Mouse (Mus musculus) limb, embryonic 11.5 days (tissue): ENCODE measurements around the gene AI597479. TPM values are rescaled to one million over a fixed set of nuclear protein-coding genes. Genes with fewer than 3 reads are reported as not detected.

Experiments
- ATAC-seq: fragments of 200-750 bp; cut with Nextera tagmentation; 2 replicates; pipeline ENCODE4 v1.8.0; 2017; ENCODE audit warnings: low read depth; ENCODE audit not compliant: insufficient number of reproducible peaks, low FRiP score, low TSS enrichment
- DNase-seq: peaks from one replicate; pipeline ENCODE4 v3.0.0-alpha.2; 2015; ENCODE audit warnings: low spot score
- H3K27ac ChIP-seq: fragments of 300-500 bp; sonication (generic); replicated peaks from 2 replicates; pipeline ENCODE4 v1.5.1; 2014; ENCODE audit warnings: low read depth, mild to moderate bottlenecking, low read length
- H3K27me3 ChIP-seq: fragments of 300-500 bp; sonication (generic); 2 replicates; pipeline ENCODE4 v1.6.1; 2014; ENCODE audit warnings: mild to moderate bottlenecking, low read length, mixed read lengths; ENCODE audit not compliant: control insufficient read depth, insufficient read depth
- H3K36me3 ChIP-seq: fragments of 300-500 bp; sonication (generic); 2 replicates; pipeline ENCODE4 v1.6.1; 2014; ENCODE audit warnings: mild to moderate bottlenecking, low read length, moderate library complexity, mixed read lengths; ENCODE audit not compliant: control insufficient read depth, insufficient read depth
- H3K4me1 ChIP-seq: fragments of 300-500 bp; sonication (generic); 2 replicates; pipeline ENCODE4 v1.6.1; 2014; ENCODE audit warnings: low read length, mixed read lengths; ENCODE audit not compliant: control insufficient read depth, insufficient read depth
- H3K4me2 ChIP-seq: fragments of 300-500 bp; sonication (generic); 2 replicates; pipeline ENCODE4 v1.6.1; 2014; ENCODE audit warnings: low read depth, mild to moderate bottlenecking, moderate library complexity; ENCODE audit not compliant: severe bottlenecking
- H3K4me3 ChIP-seq: fragments of 300-500 bp; sonication (generic); 2 replicates; pipeline ENCODE4 v1.5.1; 2014; ENCODE audit warnings: low read depth, low read length
- H3K9ac ChIP-seq: fragments of 300-500 bp; sonication (generic); 2 replicates; pipeline ENCODE4 v1.6.1; 2014; ENCODE audit warnings: mild to moderate bottlenecking, low read length
- H3K9me3 ChIP-seq: fragments of 300-500 bp; sonication (generic); 2 replicates; pipeline ENCODE4 v1.6.1; 2016; ENCODE audit warnings: low read length; ENCODE audit not compliant: control insufficient read depth
- WGBS: fragments of 180-500 bp; shearing (Covaris S2); extraction: QIAGEN DNeasy Blood & Tissue Kit; methylation state at CpG from one replicate; pipeline ENCODE4 v1.1.7; 2014; 5-methylcytosine and 5-hydroxymethylcytosine counted together
- polyA plus RNA-seq: library from polyadenylated mRNA; unstranded; fragments of >200 nt; fragmentation: Nextera tagmentation; extraction: Ambion mirVana; gene quantifications from 2 replicates; pipeline ENCODE4 v1.2.1, GENCODE M21; 2014

Gene AI597479
- polyA plus RNA-seq: 37.5 and 42.8 TPM in 2 replicates

- Histone ChIP-seq H3K9me3 (no peaks in the 10 kb centered on the region), H3K4me2 (peak within 1 kb of the TSS; percentile 64), H3K4me1 (no peaks in the 10 kb centered on the region), H3K4me3 (peak within 1 kb of the TSS; percentile 82), H3K27ac (peak within 1 kb of the TSS; percentile 98), H3K36me3 (no peaks in the 10 kb centered on the region), H3K9ac (peak within 1 kb of the TSS; percentile 91), H3K27me3 (no peaks in the 10 kb centered on the region)
- WGBS: 1% methylated on average over 57 of the region's 57 CpGs
- DNase-seq (peak; percentile 97), ATAC-seq (peak; percentile 94)
Measured at GRCm38 (mm10) chr1:43098031-43098984, at the start of gene AI597479, which contains the start of gene Tgfbrap1. AI597479 (plus strand) TSS chr1:43098710. Tgfbrap1 (minus strand) TSS chr1:43098637.

DNA sequence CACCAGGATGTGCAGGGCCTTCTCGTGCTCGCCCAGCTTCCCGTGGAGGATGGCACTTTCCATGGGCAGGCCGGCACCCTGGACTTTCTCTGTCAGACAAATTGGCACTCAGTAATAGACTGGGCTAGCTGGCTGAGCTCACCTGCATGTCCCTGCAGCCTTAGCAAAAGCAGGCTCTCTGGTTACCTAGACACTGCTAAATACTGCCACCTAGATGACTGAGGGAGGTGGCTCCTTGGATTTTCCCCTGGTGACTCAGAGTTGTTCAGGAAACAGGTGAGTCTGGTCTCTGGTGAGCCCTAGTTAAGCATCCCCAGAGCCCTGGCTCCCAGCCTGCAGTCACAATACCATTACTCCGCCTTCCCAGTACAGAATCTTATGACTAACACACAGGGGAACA lies 46.6 kb upstream of the AI597479 start:
- Histone ChIP-seq H3K9ac (no peak overlapping the region), H3K4me2 (no peak overlapping the region), H3K36me3 (peaks cover 7% of the 10 kb centered on the region; the same call in 1 of the 2 replicates), H3K4me1 (no peaks in the 10 kb centered on the region), H3K27me3 (no peaks in the 10 kb centered on the region), H3K9me3 (no peaks in the 10 kb centered on the region), H3K27ac (no peak overlapping the region), H3K4me3 (no peak overlapping the region)
- WGBS: 84% methylated on average over 5 of the region's 5 CpGs
- DNase-seq (no peak), ATAC-seq (no peak)

DNA sequence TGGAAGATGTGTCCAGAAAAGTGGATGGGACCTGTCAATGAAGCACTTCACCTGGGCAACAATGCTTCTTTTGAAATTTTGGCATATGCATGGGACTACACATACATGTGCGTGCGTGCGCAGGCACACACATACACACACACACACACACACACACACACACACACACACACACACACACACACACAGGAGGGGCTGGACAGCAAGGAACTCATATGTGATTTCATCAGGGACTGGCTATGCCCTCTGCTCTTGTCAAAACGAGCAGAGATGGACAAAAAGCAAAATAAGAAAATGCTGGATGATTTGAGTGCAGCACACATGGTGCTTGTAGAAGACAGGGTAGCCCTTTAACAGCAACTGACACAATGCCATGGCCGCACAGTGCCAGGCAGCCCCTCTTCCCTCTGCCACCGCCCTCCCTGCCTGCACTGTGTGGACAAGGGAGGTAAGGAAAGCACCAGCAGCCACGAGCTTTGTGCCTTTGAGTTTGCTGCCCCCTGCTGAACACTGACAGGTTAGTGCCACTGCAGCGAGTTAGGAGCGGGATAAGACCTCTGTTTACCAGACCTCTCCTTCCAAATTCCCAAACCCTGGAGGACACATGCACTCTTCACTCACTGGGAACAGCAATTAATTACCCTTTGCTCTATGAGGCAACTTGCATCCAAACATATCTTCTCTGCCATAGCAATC lies 32.7 kb upstream of the AI597479 start:
- Histone ChIP-seq H3K27me3 (no peaks in the 10 kb centered on the region), H3K9me3 (no peaks in the 10 kb centered on the region), H3K4me2 (no peak overlapping the region), H3K4me3 (no peak overlapping the region), H3K9ac (no peak overlapping the region), H3K36me3 (0 out of 2 replicates have a peak, but pooled peaks cover 4% of the 10 kb centered on the region), H3K4me1 (no peaks in the 10 kb centered on the region), H3K27ac (no peak overlapping the region)
- 54% methylated on average over 9 of the region's 9 CpGs for WGBS
- DNase-seq (peak; percentile 85), ATAC-seq (peak; percentile 65; the same call in 1 of the 2 replicates)

DNA sequence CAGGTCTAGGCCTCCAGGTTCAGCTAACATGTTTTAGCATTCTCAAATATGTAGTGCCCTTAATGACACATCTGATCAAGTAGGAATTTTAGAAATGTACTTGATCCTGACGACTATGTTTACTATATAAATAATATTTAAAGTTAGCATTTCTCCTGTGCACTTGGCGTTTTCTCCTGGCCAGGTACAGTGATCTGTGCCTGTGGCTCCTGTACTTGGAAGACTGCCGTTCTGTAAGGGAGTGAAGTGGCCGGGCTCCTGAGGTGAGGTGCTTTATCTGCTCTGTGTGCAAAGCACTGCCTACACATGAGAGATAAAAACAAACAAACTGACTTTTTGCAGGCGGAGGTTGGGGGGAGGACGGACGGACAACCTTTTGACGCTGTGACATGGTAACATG lies 31.9 kb upstream of the AI597479 start:
- 0 out of 2 replicates have a peak, but pooled peaks cover 2% of the 10 kb centered on the region for H3K36me3 ChIP-seq
- ATAC-seq: no peak
- no peak overlapping the region for H3K9ac ChIP-seq

GRCm38 (mm10) chr1:43067551-43067950 lies 31.0 kb upstream of the AI597479 start:
- Histone ChIP-seq H3K4me1 (no peaks in the 10 kb centered on the region), H3K9ac (no peak overlapping the region), H3K4me2 (no peak overlapping the region), H3K27ac (no peak overlapping the region), H3K27me3 (no peaks in the 10 kb centered on the region), H3K36me3 (0 out of 2 replicates have a peak, but pooled peaks cover 2% of the 10 kb centered on the region), H3K9me3 (no peaks in the 10 kb centered on the region), H3K4me3 (no peak overlapping the region)
- no peak for ATAC-seq
- 79% methylated on average over 7 of the region's 7 CpGs for WGBS
- no peak for DNase-seq

More for the DNA sequence above, 31.9 kb upstream of the AI597479 start:
- Histone ChIP-seq H3K9me3 (no peaks in the 10 kb centered on the region), H3K4me1 (no peaks in the 10 kb centered on the region), H3K27me3 (no peaks in the 10 kb centered on the region), H3K4me3 (no peak overlapping the region), H3K27ac (no peak overlapping the region), H3K4me2 (no peak overlapping the region)
- WGBS: 92% methylated on average over 8 of the region's 8 CpGs
- no peak for DNase-seq

- H3K36me3 ChIP-seq: 0 out of 2 replicates have a peak, but pooled peaks cover 4% of the 10 kb centered on the region
Measured at GRCm38 (mm10) chr1:43070726-43071125, 27.8 kb upstream of the AI597479 start.

GRCm38 (mm10) chr1:43072028-43072427 lies 26.5 kb upstream of the AI597479 start:
- Histone ChIP-seq H3K4me2 (no peak overlapping the region), H3K27ac (no peak overlapping the region), H3K4me1 (no peaks in the 10 kb centered on the region), H3K9ac (no peak overlapping the region), H3K36me3 (0 out of 2 replicates have a peak, but pooled peaks cover 4% of the 10 kb centered on the region), H3K9me3 (no peaks in the 10 kb centered on the region), H3K4me3 (no peak overlapping the region), H3K27me3 (no peaks in the 10 kb centered on the region)
- ATAC-seq (no peak), DNase-seq (no peak)
- WGBS: 93% methylated on average over 8 of the region's 8 CpGs

More at GRCm38 (mm10) chr1:43070726-43071125, 27.8 kb upstream of the AI597479 start:
- H3K4me2 ChIP-seq: no peak overlapping the region
- H3K4me3 ChIP-seq: no peak overlapping the region
- 86% methylated on average over 5 of the region's 5 CpGs for WGBS
- DNase-seq (no peak), ATAC-seq (no peak)
- no peak overlapping the region for H3K27ac ChIP-seq
- no peaks in the 10 kb centered on the region for H3K9me3 ChIP-seq
- no peaks in the 10 kb centered on the region for H3K27me3 ChIP-seq
- no peaks in the 10 kb centered on the region for H3K4me1 ChIP-seq
- no peak overlapping the region for H3K9ac ChIP-seq

DNA sequence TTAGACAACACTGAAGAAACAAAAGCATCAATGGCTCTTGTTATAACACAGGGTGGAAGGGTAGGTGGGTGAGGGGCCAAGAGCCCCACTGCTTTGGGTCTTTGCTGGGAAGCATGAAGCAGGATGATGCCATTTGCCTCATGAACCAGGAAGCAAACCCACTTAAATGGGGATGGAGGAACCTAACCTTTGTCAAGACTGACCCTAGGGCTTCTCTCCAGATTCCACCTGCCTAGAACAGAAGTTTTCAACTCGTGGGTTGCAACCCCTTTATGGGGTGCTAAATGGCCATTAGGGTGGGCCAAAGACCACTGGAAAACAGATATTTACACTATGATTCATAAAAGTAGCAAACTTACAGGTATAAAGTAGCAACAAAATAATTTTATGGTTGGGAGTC lies 25.9 kb upstream of the AI597479 start:
- no peak for DNase-seq
- no peaks in the 10 kb centered on the region for H3K9me3 ChIP-seq
- 0 out of 2 replicates have a peak, but pooled peaks cover 2% of the 10 kb centered on the region for H3K36me3 ChIP-seq
- no peak for ATAC-seq
- H3K27me3 ChIP-seq: no peaks in the 10 kb centered on the region
- no peak overlapping the region for H3K9ac ChIP-seq
- H3K4me1 ChIP-seq: no peaks in the 10 kb centered on the region
- WGBS: 67% methylated on average over 1 of the region's 1 CpGs
- H3K4me3 ChIP-seq: no peak overlapping the region
- no peak overlapping the region for H3K4me2 ChIP-seq
- no peak overlapping the region for H3K27ac ChIP-seq
